Mouse (Mus musculus) midbrain, embryonic 13.5 days (tissue): ENCODE measurements around the gene Elfn1. TPM values are rescaled to one million over a fixed set of nuclear protein-coding genes. Genes with fewer than 3 reads are reported as not detected.

Experiments used
- ATAC-seq: fragments of 200-750 bp; cut with Nextera tagmentation; 2 replicates; pipeline ENCODE4 v1.8.0; 2017; ENCODE audit warnings: mild to moderate bottlenecking, moderate TSS enrichment, moderate library complexity
- H3K27ac ChIP-seq: fragments of 300-500 bp; sonication (generic); 2 replicates; pipeline ENCODE4 v1.5.1; 2015; ENCODE audit warnings: inconsistent platforms, mild to moderate bottlenecking, moderate library complexity
- H3K27me3 ChIP-seq: fragments of 300-500 bp; sonication (generic); 2 replicates; pipeline ENCODE4 v1.6.1; 2015; ENCODE audit warnings: mild to moderate bottlenecking, inconsistent platforms
- H3K36me3 ChIP-seq: fragments of 300-500 bp; sonication (generic); 2 replicates; pipeline ENCODE4 v1.6.1; 2015; ENCODE audit warnings: mild to moderate bottlenecking, inconsistent platforms
- H3K4me1 ChIP-seq: fragments of 300-500 bp; sonication (generic); replicated peaks from 2 replicates; pipeline ENCODE4 v1.6.1; 2015; ENCODE audit warnings: inconsistent platforms
- H3K4me2 ChIP-seq: fragments of 300-500 bp; sonication (generic); replicated peaks from 2 replicates; pipeline ENCODE4 v1.6.1; 2015; ENCODE audit warnings: moderate library complexity, mild to moderate bottlenecking, inconsistent platforms
- H3K4me3 ChIP-seq: fragments of 300-500 bp; sonication (generic); replicated peaks from 2 replicates; pipeline ENCODE4 v1.5.1; 2015; ENCODE audit warnings: mild to moderate bottlenecking, inconsistent platforms
- H3K9ac ChIP-seq: fragments of 300-500 bp; sonication (generic); replicated peaks from 2 replicates; pipeline ENCODE4 v1.6.1; 2015; ENCODE audit warnings: mild to moderate bottlenecking, inconsistent platforms
- H3K9me3 ChIP-seq: fragments of 300-500 bp; sonication (generic); 2 replicates; pipeline ENCODE4 v1.6.1; 2016; ENCODE audit warnings: mild to moderate bottlenecking, inconsistent platforms
- WGBS: fragments of 180-500 bp; shearing (Covaris S2); methylation state at CpG from one replicate; pipeline ENCODE4 v1.1.7; 2015; 5-methylcytosine and 5-hydroxymethylcytosine counted together
- polyA plus RNA-seq: library from polyadenylated mRNA; unstranded; fragments of >200 nt; fragmentation: Nextera tagmentation; extraction: Ambion mirVana; gene quantifications from 2 replicates; pipeline ENCODE4 v1.2.1, GENCODE M21; 2015

The Elfn1 gene
- polyA plus RNA-seq, 1 experiment from 2014 or later: 1.1 TPM

- 80% methylated on average over 5 of the region's 5 CpGs for WGBS
- ATAC-seq: no peak
- peaks cover 14% of the 10 kb centered on the region for H3K4me1 ChIP-seq
- H3K27me3 ChIP-seq: peaks cover 35% of the 10 kb centered on the region
- no peak overlapping the region for H3K4me3 ChIP-seq
- no peaks in the 10 kb centered on the region for H3K36me3 ChIP-seq
- no peak overlapping the region for H3K4me2 ChIP-seq
- no peak overlapping the region for H3K27ac ChIP-seq
- H3K9ac ChIP-seq: no peak overlapping the region; the same call in 1 of the 2 replicates
- H3K9me3 ChIP-seq: no peaks in the 10 kb centered on the region
Observed at GRCm38 (mm10) chr5:140013652-140014051, 105.9 kb downstream of the Elfn1 start.

- Histone ChIP-seq H3K27ac (no peak overlapping the region), H3K27me3 (peaks cover 10% of the 10 kb centered on the region), H3K9ac (no peak overlapping the region), H3K4me2 (no peak overlapping the region), H3K4me3 (no peak overlapping the region), H3K36me3 (no peaks in the 10 kb centered on the region), H3K9me3 (no peaks in the 10 kb centered on the region), H3K4me1 (peaks cover 14% of the 10 kb centered on the region)
- no peak for ATAC-seq
- WGBS: 97% methylated on average over 1 of the region's 1 CpGs
Observed at GRCm38 (mm10) chr5:140016896-140017295, 109.2 kb downstream of the Elfn1 start.

GRCm38 (mm10) chr5:140018780-140019179 lies 111.0 kb downstream of the Elfn1 start:
- Histone ChIP-seq H3K4me2 (no peak overlapping the region), H3K9me3 (no peaks in the 10 kb centered on the region), H3K4me1 (peaks cover 22% of the 10 kb centered on the region), H3K27me3 (no peaks in the 10 kb centered on the region), H3K9ac (no peak overlapping the region), H3K4me3 (no peak overlapping the region), H3K27ac (no peak overlapping the region), H3K36me3 (no peaks in the 10 kb centered on the region)
- ATAC-seq: no peak
- WGBS: 82% methylated on average over 7 of the region's 7 CpGs

- Histone ChIP-seq H3K9me3 (no peaks in the 10 kb centered on the region), H3K9ac (no peak overlapping the region), H3K27ac (no peak overlapping the region), H3K4me3 (no peak overlapping the region), H3K4me2 (no peak overlapping the region), H3K27me3 (no peaks in the 10 kb centered on the region), H3K36me3 (no peaks in the 10 kb centered on the region), H3K4me1 (peaks cover 26% of the 10 kb centered on the region)
- no peak for ATAC-seq
- WGBS: 96% methylated on average over 1 of the region's 1 CpGs
Observed at GRCm38 (mm10) chr5:140019616-140020015, 111.9 kb downstream of the Elfn1 start.

GRCm38 (mm10) chr5:140021755-140022154 lies 114.0 kb downstream of the Elfn1 start:
- H3K36me3 ChIP-seq: no peaks in the 10 kb centered on the region
- 68% methylated on average over 10 of the region's 10 CpGs for WGBS
- no peaks in the 10 kb centered on the region for H3K27me3 ChIP-seq
- H3K27ac ChIP-seq: no peak overlapping the region
- no peak for ATAC-seq
- no peaks in the 10 kb centered on the region for H3K9me3 ChIP-seq
- peaks cover 27% of the 10 kb centered on the region for H3K4me1 ChIP-seq
- H3K4me2 ChIP-seq: no peak overlapping the region
- H3K4me3 ChIP-seq: no peak overlapping the region
- no peak overlapping the region for H3K9ac ChIP-seq

GRCm38 (mm10) chr5:140022861-140023260 lies 115.1 kb downstream of the Elfn1 start:
- Histone ChIP-seq H3K4me3 (no peak overlapping the region), H3K27ac (no peak overlapping the region), H3K9ac (no peak overlapping the region), H3K36me3 (no peaks in the 10 kb centered on the region), H3K4me2 (no peak overlapping the region), H3K27me3 (no peaks in the 10 kb centered on the region), H3K4me1 (peaks cover 27% of the 10 kb centered on the region), H3K9me3 (no peaks in the 10 kb centered on the region)
- WGBS: 80% methylated on average over 6 of the region's 6 CpGs
- no peak for ATAC-seq

GRCm38 (mm10) chr5:140023941-140024500 lies 116.3 kb downstream of the Elfn1 start:
- Histone ChIP-seq H3K9me3 (no peaks in the 10 kb centered on the region), H3K27ac (no peak overlapping the region)
- ATAC-seq: peak; percentile 68; the same call in 1 of the 2 replicates

More at GRCm38 (mm10) chr5:140023941-140024500, 116.3 kb downstream of the Elfn1 start:
- Histone ChIP-seq H3K27me3 (no peaks in the 10 kb centered on the region), H3K4me3 (no peak overlapping the region), H3K4me2 (no peak overlapping the region), H3K36me3 (no peaks in the 10 kb centered on the region), H3K4me1 (peaks cover 27% of the 10 kb centered on the region), H3K9ac (no peak overlapping the region)
- 29% methylated on average over 3 of the region's 3 CpGs for WGBS

Other genes with a start within 250 kb of the Elfn1 start
- gene Micall2, start 171.6 kb upstream of the Elfn1 start, polyA plus RNA-seq: 7.5 and 8.9 TPM in 2 replicates
- 24.0 and 28.9 TPM in 2 replicates for gene Ints1, start 132.3 kb upstream of the Elfn1 start, polyA plus RNA-seq
- 15.4 TPM in 2 replicates for gene Mafk, start 116.4 kb upstream of the Elfn1 start, polyA plus RNA-seq
- gene Tmem184a, start 88.0 kb upstream of the Elfn1 start, polyA plus RNA-seq: 0.19 and 0.35 TPM in 2 replicates
- not detected in 2 replicates for gene Gm26938, start 81.5 kb upstream of the Elfn1 start, polyA plus RNA-seq
- 78.6 and 81.9 TPM in 2 replicates for gene Psmg3, start 81.1 kb upstream of the Elfn1 start, polyA plus RNA-seq